Mouse (Mus musculus) adrenal gland, postnatal 36 days (tissue): ENCODE results near the gene Ykt6. TPM values are rescaled to one million over a fixed set of nuclear protein-coding genes. Genes with fewer than 3 reads are reported as not detected.

Experiments used
- total RNA-seq, 2 experiments: library from RNA; stranded (reverse); gene quantifications; 2 replicates each; pipeline ENCODE4 v1.2.3; 2021

Gene Ykt6
- total RNA-seq, 2 experiments from 2014 or later, result 70.0 to 86.4 TPM

Other genes starting within 250 kb of the Ykt6 start
- 100 to 1,000 TPM; 117 to 202 TPM for gene Mrps24, start 240.0 kb upstream of the Ykt6 start, total RNA-seq
- 10 to 100 TPM; 59.2 to 64.6 TPM for gene Urgcp, start 193.3 kb upstream of the Ykt6 start, total RNA-seq
- 10 to 100 TPM; 67.3 to 73.6 TPM for gene Dbnl, start 167.2 kb upstream of the Ykt6 start, total RNA-seq
- not detected for gene Pgam2, start 152.0 kb upstream of the Ykt6 start, total RNA-seq
- 1 to 10 TPM; 5.6 to 6.9 TPM for gene Polm, start 117.7 kb upstream of the Ykt6 start, total RNA-seq
- 100 to 1,000 TPM; 372 to 401 TPM for gene Aebp1, start 93.7 kb upstream of the Ykt6 start, total RNA-seq
- 10 to 100 TPM; 44.3 to 50.2 TPM for gene Pold2, start 77.4 kb upstream of the Ykt6 start, total RNA-seq
- gene Myl7, start 56.9 kb upstream of the Ykt6 start, total RNA-seq, result not detected
- gene Gck, start 5.6 kb upstream of the Ykt6 start, total RNA-seq, result 1 to 10 TPM; 2.1 to 2.4 TPM
- 10 to 100 TPM in 1 of 2 experiments, 1 to 10 TPM in 1; 7.8 to 14.5 TPM for gene Camk2b, start 110.7 kb downstream of the Ykt6 start, total RNA-seq
- under 1 TPM in 1 of 2 experiments, not detected in 1; 0.16 TPM for gene A730071L15Rik, start 244.3 kb downstream of the Ykt6 start, total RNA-seq
- gene Nudcd3, start 244.7 kb downstream of the Ykt6 start, total RNA-seq, result 10 to 100 TPM; 55.4 to 64.7 TPM